Mouse (Mus musculus): ENCODE data around the gene Noxo1. TPM values are rescaled to one million over a fixed set of nuclear protein-coding genes. Genes with fewer than 3 reads are reported as not detected.
"Not testable (repeated sequence)": the region's sequence is repeated elsewhere in the genome, so short reads cannot be mapped to it uniquely, and the experiment has no call there.

Noxo1 gene
- polyA plus RNA-seq, 1 experiment from 2014 or later: 1.5 TPM

- DNase-seq (ENCODE audit: low spot score); H3K27ac ChIP-seq (ENCODE audit: low read depth, low read length); ATAC-seq (ENCODE audit: insufficient read depth, low FRiP score, low TSS enrichment); H3K9me3 ChIP-seq (ENCODE audit: control insufficient read depth, low read length); H3K27me3 ChIP-seq (ENCODE audit: control insufficient read depth, insufficient read depth, low read length): not testable (repeated sequence)
- Histone ChIP-seq H3K9ac (ENCODE audit: low read length) (peak overlapping the region; percentile 90), H3K4me3 (ENCODE audit: low read depth, low read length) (peak overlapping the region; percentile 74), H3K4me2 (ENCODE audit: low read depth) (peak overlapping the region; percentile 84), H3K4me1 (ENCODE audit: control insufficient read depth, insufficient read depth, low read length) (peaks cover 10% of the 10 kb centered on the region), H3K36me3 (ENCODE audit: control insufficient read depth, insufficient read depth, low read length) (peaks cover 10% of the 10 kb centered on the region)
- WGBS: 1% methylated on average over 11 of the region's 11 CpGs
Observed at GRCm38 (mm10) chr17:24720616-24721015, 24.6 kb downstream of the Noxo1 start.

- not testable (repeated sequence) for DNase-seq (ENCODE audit: low spot score); ATAC-seq (ENCODE audit: insufficient read depth, low FRiP score, low TSS enrichment)
- 65% methylated on average over 7 of the region's 7 CpGs for WGBS
Observed at GRCm38 (mm10) chr17:24721383-24721955, 25.4 kb downstream of the Noxo1 start.

GRCm38 (mm10) chr17:24722220-24722924, 26.3 kb downstream of the Noxo1 start:
- WGBS: 38% methylated on average over 13 of the region's 13 CpGs
- Histone ChIP-seq H3K9ac (ENCODE audit: low read length) (no peak overlapping the region), H3K4me1 (ENCODE audit: control insufficient read depth, insufficient read depth, low read length) (peaks cover 10% of the 10 kb centered on the region), H3K9me3 (ENCODE audit: control insufficient read depth, low read length) (no peaks in the 10 kb centered on the region), H3K36me3 (ENCODE audit: control insufficient read depth, insufficient read depth, low read length) (peaks cover 6% of the 10 kb centered on the region; the same call in 1 of the 2 replicates), H3K27me3 (ENCODE audit: control insufficient read depth, insufficient read depth, low read length) (no peaks in the 10 kb centered on the region), H3K4me2 (ENCODE audit: low read depth) (peak overlapping the region; percentile 24; the same call in 1 of the 2 replicates), H3K4me3 (ENCODE audit: low read depth, low read length) (peak overlapping the region; percentile 15), H3K27ac (ENCODE audit: low read depth, low read length) (no peak overlapping the region)
- ATAC-seq (ENCODE audit: insufficient read depth, low FRiP score, low TSS enrichment): no peak
- DNase-seq (ENCODE audit: low spot score): no peak

More at GRCm38 (mm10) chr17:24721383-24721955, 25.4 kb downstream of the Noxo1 start:
- H3K27me3 ChIP-seq (ENCODE audit: control insufficient read depth, insufficient read depth, low read length); H3K9me3 ChIP-seq (ENCODE audit: control insufficient read depth, low read length); H3K36me3 ChIP-seq (ENCODE audit: control insufficient read depth, insufficient read depth, low read length); H3K27ac ChIP-seq (ENCODE audit: low read depth, low read length): not testable (repeated sequence)
- peak overlapping the region; percentile 15; the same call in 1 of the 2 replicates for H3K9ac ChIP-seq (ENCODE audit: low read length)
- H3K4me3 ChIP-seq (ENCODE audit: low read depth, low read length): peak overlapping the region; percentile 74
- H3K4me1 ChIP-seq (ENCODE audit: control insufficient read depth, insufficient read depth, low read length): peaks cover 10% of the 10 kb centered on the region
- peak overlapping the region; percentile 84 for H3K4me2 ChIP-seq (ENCODE audit: low read depth)

- Histone ChIP-seq H3K4me2 (ENCODE audit: low read depth) (peak overlapping the region; percentile 86), H3K9me3 (ENCODE audit: control insufficient read depth, low read length) (no peaks in the 10 kb centered on the region), H3K27ac (ENCODE audit: low read depth, low read length) (peak overlapping the region; percentile 44; the same call in 1 of the 2 replicates), H3K27me3 (ENCODE audit: control insufficient read depth, insufficient read depth, low read length) (no peaks in the 10 kb centered on the region), H3K36me3 (ENCODE audit: control insufficient read depth, insufficient read depth, low read length) (peaks cover 6% of the 10 kb centered on the region; the same call in 1 of the 2 replicates), H3K4me3 (ENCODE audit: low read depth, low read length) (peak overlapping the region; percentile 81), H3K4me1 (ENCODE audit: control insufficient read depth, insufficient read depth, low read length) (peaks cover 10% of the 10 kb centered on the region), H3K9ac (ENCODE audit: low read length) (peak overlapping the region; percentile 81)
- WGBS: 5% methylated on average over 12 of the region's 12 CpGs
- DNase-seq (ENCODE audit: low spot score): no peak
- ATAC-seq (ENCODE audit: insufficient read depth, low FRiP score, low TSS enrichment): no peak
Observed at GRCm38 (mm10) chr17:24723122-24723880, 27.3 kb downstream of the Noxo1 start.

- no peaks in the 10 kb centered on the region for H3K9me3 ChIP-seq (ENCODE audit: control insufficient read depth, low read length)
- WGBS: under 1% methylated on average over 15 of the region's 15 CpGs
- peak overlapping the region; percentile 86 for H3K4me2 ChIP-seq (ENCODE audit: low read depth)
- H3K9ac ChIP-seq (ENCODE audit: low read length): peak overlapping the region; percentile 81
- DNase-seq (ENCODE audit: low spot score) (no peak), ATAC-seq (ENCODE audit: insufficient read depth, low FRiP score, low TSS enrichment) (peak; percentile 5; the same call in 1 of the 2 replicates)
- peak overlapping the region; percentile 44; the same call in 1 of the 2 replicates for H3K27ac ChIP-seq (ENCODE audit: low read depth, low read length)
- no peaks in the 10 kb centered on the region for H3K27me3 ChIP-seq (ENCODE audit: control insufficient read depth, insufficient read depth, low read length)
- H3K4me1 ChIP-seq (ENCODE audit: control insufficient read depth, insufficient read depth, low read length): peaks cover 10% of the 10 kb centered on the region
- peak overlapping the region; percentile 81 for H3K4me3 ChIP-seq (ENCODE audit: low read depth, low read length)
- peaks cover 6% of the 10 kb centered on the region; the same call in 1 of the 2 replicates for H3K36me3 ChIP-seq (ENCODE audit: control insufficient read depth, insufficient read depth, low read length)
Observed at GRCm38 (mm10) chr17:24723881-24724180, 27.8 kb downstream of the Noxo1 start.

GRCm38 (mm10) chr17:24724184-24724583, 28.1 kb downstream of the Noxo1 start, which contains the start of gene Ndufb10:
Gene Ndufb10, minus strand, starts transcription at chr17:24724478.
- peaks cover 6% of the 10 kb centered on the region; the same call in 1 of the 2 replicates for H3K36me3 ChIP-seq (ENCODE audit: control insufficient read depth, insufficient read depth, low read length)
- H3K4me3 ChIP-seq (ENCODE audit: low read depth, low read length): peak within 1 kb of the TSS; percentile 81
- DNase-seq (ENCODE audit: low spot score) (peak; percentile 97), ATAC-seq (ENCODE audit: insufficient read depth, low FRiP score, low TSS enrichment) (peak; percentile 59)
- peak within 1 kb of the TSS; percentile 86 for H3K4me2 ChIP-seq (ENCODE audit: low read depth)
- H3K9me3 ChIP-seq (ENCODE audit: control insufficient read depth, low read length): no peaks in the 10 kb centered on the region
- H3K9ac ChIP-seq (ENCODE audit: low read length): peak within 1 kb of the TSS; percentile 81
- H3K27me3 ChIP-seq (ENCODE audit: control insufficient read depth, insufficient read depth, low read length): no peaks in the 10 kb centered on the region
- peak within 1 kb of the TSS; percentile 54; the same call in 1 of the 2 replicates for H3K27ac ChIP-seq (ENCODE audit: low read depth, low read length)
- 0% methylated on average over 30 of the region's 30 CpGs for WGBS
- H3K4me1 ChIP-seq (ENCODE audit: control insufficient read depth, insufficient read depth, low read length): peaks cover 10% of the 10 kb centered on the region

- peaks cover 8% of the 10 kb centered on the region for H3K4me1 ChIP-seq (ENCODE audit: control insufficient read depth, insufficient read depth, low read length)
- no peak overlapping the region for H3K9ac ChIP-seq (ENCODE audit: low read length)
- ATAC-seq (ENCODE audit: insufficient read depth, low FRiP score, low TSS enrichment): no peak
- H3K9me3 ChIP-seq (ENCODE audit: control insufficient read depth, low read length): no peaks in the 10 kb centered on the region
- 69% methylated on average over 3 of the region's 3 CpGs for WGBS
- no peaks in the 10 kb centered on the region for H3K27me3 ChIP-seq (ENCODE audit: control insufficient read depth, insufficient read depth, low read length)
- H3K4me3 ChIP-seq (ENCODE audit: low read depth, low read length): no peak overlapping the region
- DNase-seq (ENCODE audit: low spot score): no peak
- no peak overlapping the region for H3K27ac ChIP-seq (ENCODE audit: low read depth, low read length)
- peaks cover 6% of the 10 kb centered on the region; the same call in 1 of the 2 replicates for H3K36me3 ChIP-seq (ENCODE audit: control insufficient read depth, insufficient read depth, low read length)
- no peak overlapping the region for H3K4me2 ChIP-seq (ENCODE audit: low read depth)
Observed at GRCm38 (mm10) chr17:24725637-24726390, 29.8 kb downstream of the Noxo1 start.

GRCm38 (mm10) chr17:24727618-24728017, 31.6 kb downstream of the Noxo1 start, which contains the start of gene Rpl3l:
Gene Rpl3l, plus strand, starts transcription at chr17:24727820.
- no peaks in the 10 kb centered on the region for H3K9me3 ChIP-seq (ENCODE audit: control insufficient read depth, low read length)
- no peak within 1 kb of the TSS for H3K4me3 ChIP-seq (ENCODE audit: low read depth, low read length)
- 67% methylated on average over 2 of the region's 2 CpGs for WGBS
- H3K27me3 ChIP-seq (ENCODE audit: control insufficient read depth, insufficient read depth, low read length): no peaks in the 10 kb centered on the region
- H3K36me3 ChIP-seq (ENCODE audit: control insufficient read depth, insufficient read depth, low read length): no peaks in the 10 kb centered on the region
- H3K9ac ChIP-seq (ENCODE audit: low read length): no peak within 1 kb of the TSS
- ATAC-seq (ENCODE audit: insufficient read depth, low FRiP score, low TSS enrichment) (no peak), DNase-seq (ENCODE audit: low spot score) (no peak)
- no peak within 1 kb of the TSS for H3K27ac ChIP-seq (ENCODE audit: low read depth, low read length)
- no peak within 1 kb of the TSS for H3K4me2 ChIP-seq (ENCODE audit: low read depth)
- H3K4me1 ChIP-seq (ENCODE audit: control insufficient read depth, insufficient read depth, low read length): no peaks in the 10 kb centered on the region
